Mouse (Mus musculus) small intestine, adult 2 months (tissue): ENCODE results near the gene Vwa1.

Experiments used
- CTCF ChIP-seq: fragments of 200-500 bp; IDR thresholded peaks from 2 replicates; pipeline ENCODE4 v1.5.1; 2012; ENCODE audit warnings: low read depth, mild to moderate bottlenecking, control low read depth, inconsistent platforms, low read length, moderate library complexity, mixed read lengths; ENCODE audit not compliant: insufficient replicate concordance, insufficient read length; ENCODE audit errors: extremely low read depth
- POLR2A ChIP-seq: fragments of 200-500 bp; IDR thresholded peaks from 2 replicates; pipeline ENCODE4 v1.6.1; 2012; ENCODE audit warnings: low read depth, mild to moderate bottlenecking, control low read depth, inconsistent platforms, low read length, moderate library complexity

- TF ChIP-seq CTCF (peak; percentile 85), POLR2A (peak; percentile 19; the same call in 1 of the 2 replicates)
Observed at GRCm38 (mm10) chr4:155769880-155770512, 4.5 kb downstream of the Vwa1 start.
